Mouse (Mus musculus) kidney, adult 10 weeks (tissue): ENCODE results near the gene Oxnad1. TPM values are rescaled to one million over a fixed set of nuclear protein-coding genes. Genes with fewer than 3 reads are reported as not detected.

Experiments used
- polyA plus RNA-seq: library from polyadenylated mRNA; stranded (reverse); fragments of 350-450 nt; fragmentation: Illumina TruSeq; extraction: RNeasy Lipid Tissue Mini Kit (QIAGEN cat#74804); gene quantifications from one replicate; pipeline ENCODE4 v1.2.3, GENCODE M21; 2014; ENCODE audit warnings: low read depth, low replicate concordance

Gene Oxnad1
- polyA plus RNA-seq = 92.2 TPM

GRCm38 (mm10) chr14:32084761-32085485 is at the start of gene Oxnad1:
Gene Oxnad1, plus strand, starts transcription at chr14:32085374.

DNA sequence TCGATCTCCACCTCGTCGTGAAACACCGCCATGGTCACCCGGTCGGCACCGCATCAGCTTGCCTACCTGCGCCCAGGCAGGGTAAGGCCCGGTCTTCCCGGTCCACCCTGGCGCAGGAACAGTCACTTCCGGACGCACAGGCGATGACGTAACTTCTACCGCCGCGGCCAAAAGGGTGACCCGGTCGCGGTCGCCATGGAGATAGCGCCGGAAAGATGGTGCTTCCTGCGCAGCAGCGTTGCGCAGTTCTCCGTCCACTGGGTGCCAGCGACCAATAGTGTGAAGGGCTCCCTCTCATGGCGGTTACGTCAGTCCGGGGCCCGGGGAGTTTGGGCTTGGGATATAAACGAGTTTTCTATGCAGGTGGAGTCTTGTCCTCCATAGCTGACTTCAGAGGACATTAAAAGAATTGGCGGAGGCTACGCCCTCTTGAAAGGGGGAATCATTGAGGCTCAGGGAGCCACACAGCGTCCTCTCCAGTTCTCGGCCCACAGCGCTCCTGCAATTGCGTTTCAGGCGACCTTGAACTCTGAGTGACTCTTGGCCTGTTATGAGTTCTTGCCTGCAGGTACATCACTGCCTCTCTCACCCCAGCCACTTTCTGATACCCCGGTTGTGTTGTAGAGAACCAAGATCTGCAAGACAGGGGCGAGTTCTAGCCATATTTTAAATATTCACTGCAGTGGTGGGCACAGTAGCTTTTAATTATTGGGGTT is 470 bp downstream of the Oxnad1 start, which contains the start of gene Dph3:
TSS of gene Dph3 (minus strand) at position 244 of the 716 bp plus-strand sequence.

GRCm38 (mm10) chr14:32141723-32142122 is 56.5 kb downstream of the Oxnad1 start, which contains the start of gene Msmb:
Gene Msmb, plus strand, starts transcription at chr14:32142023.

Other genes with a start within 250 kb of the Oxnad1 start
- 3.7 TPM for gene Galnt15, start 56.4 kb upstream of the Oxnad1 start, polyA plus RNA-seq
- gene Dph3, start 355 bp downstream of the Oxnad1 start, polyA plus RNA-seq = 52.0 TPM
- gene Msmb, start 56.6 kb downstream of the Oxnad1 start, polyA plus RNA-seq = not detected
- 258 TPM for gene Ncoa4, start 74.5 kb downstream of the Oxnad1 start, polyA plus RNA-seq
- gene Timm23, start 116.5 kb downstream of the Oxnad1 start, polyA plus RNA-seq = 198 TPM
- gene Parg, start 116.6 kb downstream of the Oxnad1 start, polyA plus RNA-seq = 48.9 TPM
- gene Ogdhl, start 236.6 kb downstream of the Oxnad1 start, polyA plus RNA-seq = 0.61 TPM